Mouse (Mus musculus) gastrocnemius, postnatal 14 days (tissue): ENCODE results near the gene Selenom. TPM values are rescaled to one million over a fixed set of nuclear protein-coding genes. Genes with fewer than 3 reads are reported as not detected.
A peak's percentile ranks its signal among the peaks of the same experiment; 100 is the strongest.

ENCODE experiments used
- DNase-seq: peaks from one replicate; pipeline ENCODE4 v3.0.0; 2021; ENCODE audit warnings: mixed read lengths
- intact Hi-C: fragments of 180-260 bp; cut with DNase I; formaldehyde crosslinking; loops from one replicate; pipeline ENCODE4 v1.15.1; 2025; ENCODE audit warnings: low total_unique reads
- total RNA-seq, 2 experiments: library from RNA; stranded (reverse); gene quantifications; 2 replicates each; pipeline ENCODE4 v1.2.3; 2021

Selenom gene
- total RNA-seq, 2 experiments from 2014 or later = 27.5 to 38.5 TPM

DNA sequence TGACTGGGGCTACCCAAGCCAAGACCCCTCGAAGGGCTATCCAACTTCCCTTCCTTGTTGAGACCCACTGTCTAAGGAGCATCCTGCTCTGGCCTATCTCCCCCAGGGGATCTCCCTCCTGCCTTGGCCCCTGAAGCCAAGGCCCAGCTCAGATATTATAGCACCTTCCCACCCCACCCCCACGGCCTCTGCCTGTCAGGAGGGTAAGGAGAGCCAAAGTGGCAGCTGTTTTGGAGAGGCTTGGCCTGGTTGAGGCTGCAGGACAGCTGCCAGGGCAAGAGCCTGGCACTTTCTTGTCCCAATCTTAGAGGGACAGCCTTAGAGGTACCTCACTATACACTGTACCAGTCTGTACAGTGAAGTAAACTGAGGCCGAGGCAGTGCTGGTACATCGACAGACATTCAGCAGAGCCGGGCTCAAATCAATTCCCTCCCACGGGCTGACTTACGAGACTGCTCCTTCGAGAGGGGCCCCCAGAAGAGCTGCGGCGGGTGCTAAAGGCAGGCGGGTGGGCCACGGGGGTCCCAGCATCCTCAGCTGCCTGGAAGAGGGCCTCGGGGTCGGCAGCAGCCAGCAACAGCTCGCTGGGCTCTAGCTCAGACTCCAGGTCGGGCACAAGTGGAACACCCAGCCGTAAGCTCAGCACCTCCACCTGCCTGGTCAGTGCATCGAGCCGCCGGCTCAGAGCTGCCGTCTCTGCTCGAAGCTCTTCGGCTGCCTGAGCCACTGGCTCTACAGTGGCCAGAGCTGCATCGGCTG, 12.7 kb downstream of the Selenom start:
- intact Hi-C loops = no loop called here
- peak; percentile 80 for DNase-seq

DNA sequence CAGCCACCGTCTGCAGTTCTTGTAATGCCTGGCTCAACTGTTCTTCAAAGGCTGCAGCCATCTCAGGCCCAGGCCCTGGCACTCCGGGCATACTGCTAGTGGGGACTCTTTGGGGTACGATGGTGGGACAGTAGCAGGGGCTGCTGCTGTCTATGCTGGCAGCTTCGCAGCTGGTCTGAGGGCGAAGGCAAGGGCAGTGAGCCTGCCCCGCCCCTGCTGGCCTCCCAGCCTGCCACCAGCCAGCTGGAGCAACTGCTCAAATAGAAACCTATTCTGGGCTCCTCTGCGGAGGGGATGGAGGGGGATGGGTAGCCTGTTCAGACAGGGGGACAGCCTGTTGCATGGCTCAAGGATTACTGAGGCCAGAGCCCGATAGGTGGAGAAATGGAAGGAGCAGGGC, 13.3 kb downstream of the Selenom start:
- intact Hi-C loops = no loop called here
- peak; percentile 78 for DNase-seq

DNA sequence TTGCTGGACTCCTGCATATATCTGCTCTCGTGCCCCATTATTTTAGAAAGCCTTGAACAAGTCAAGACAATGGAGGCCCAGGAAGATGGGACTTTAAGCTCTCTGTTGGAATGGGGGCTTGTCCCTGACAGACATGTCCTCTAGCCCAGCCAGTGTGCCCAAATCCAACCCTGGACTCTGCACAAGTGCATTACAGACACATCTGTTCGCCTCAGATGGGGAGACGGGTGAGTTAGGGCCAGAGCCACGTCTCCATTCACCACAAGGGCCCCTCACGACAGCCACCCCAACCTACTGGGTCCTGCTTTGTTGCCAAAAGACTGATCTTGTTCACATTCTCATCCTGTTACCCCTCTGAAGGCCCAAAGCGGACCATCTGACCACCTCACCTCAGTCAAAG, 13.7 kb downstream of the Selenom start:
- DNase-seq = no peak
- intact Hi-C loops = no loop called here

DNA sequence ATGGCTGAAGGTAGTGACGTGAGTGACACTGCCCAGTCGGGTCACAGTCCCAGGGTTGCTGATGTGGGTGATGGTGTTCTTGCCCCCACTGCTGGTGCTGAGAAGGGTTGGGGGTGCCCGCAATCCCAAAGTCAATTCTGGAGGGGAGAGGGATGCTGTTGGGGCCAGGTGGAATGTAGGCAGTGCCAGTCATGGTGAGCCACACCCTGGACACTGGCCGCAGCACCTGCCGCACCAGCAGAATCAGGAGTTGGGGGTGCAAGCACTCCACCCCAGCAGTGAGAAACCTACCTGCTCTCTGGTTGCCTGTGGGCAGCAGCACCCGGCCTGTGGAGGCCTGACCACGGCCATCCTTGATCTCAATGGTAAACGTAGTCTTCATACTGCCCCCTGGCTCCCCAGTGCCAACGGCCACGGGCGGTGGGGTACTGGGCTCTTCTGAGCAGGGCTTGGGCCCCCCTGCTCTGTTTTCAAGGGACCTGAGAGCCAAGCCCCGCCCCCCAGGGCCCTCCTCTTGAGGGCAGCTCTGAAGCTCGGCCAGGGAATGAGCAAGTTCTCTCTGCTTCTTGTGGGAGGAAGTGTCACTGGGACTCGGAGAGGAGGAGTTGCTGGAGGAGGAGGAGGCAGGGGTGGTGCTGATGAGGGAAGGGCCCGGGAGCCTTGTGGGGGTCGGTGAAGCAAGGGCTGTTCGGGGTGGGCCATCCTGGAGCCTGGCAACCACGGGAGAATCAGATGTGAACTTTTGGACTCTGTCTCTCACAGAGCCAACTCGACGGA, 15.2 kb downstream of the Selenom start:
- intact Hi-C loops = loop anchor here (10.0 kb wide), 1 partner anchor 105 kb away; no protein-coding TSS in a partner anchor
- DNase-seq = no peak

DNA sequence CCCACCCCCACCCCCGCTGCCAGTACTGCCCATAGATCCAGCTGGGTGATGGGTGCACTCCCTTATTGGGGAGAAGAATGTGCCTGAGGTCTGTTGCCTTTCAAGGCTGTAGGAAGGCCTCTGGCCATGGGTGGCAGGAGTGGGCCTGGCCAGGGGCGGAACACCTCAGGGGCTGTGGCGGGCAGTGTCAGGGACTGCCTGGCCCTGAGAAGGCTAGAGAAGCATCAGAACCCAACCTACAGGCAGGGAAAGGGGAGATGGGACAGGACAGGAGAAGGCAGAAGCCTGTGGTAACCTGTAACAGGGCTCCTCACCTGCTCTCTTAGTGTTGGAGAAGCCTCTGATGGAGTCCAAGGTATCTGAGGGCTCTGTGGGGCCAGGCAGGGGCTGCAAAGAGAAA, 16.2 kb downstream of the Selenom start:
- DNase-seq = no peak
- intact Hi-C loops = loop anchor here (10.0 kb wide), 1 partner anchor 104 kb away; no protein-coding TSS in a partner anchor

DNA sequence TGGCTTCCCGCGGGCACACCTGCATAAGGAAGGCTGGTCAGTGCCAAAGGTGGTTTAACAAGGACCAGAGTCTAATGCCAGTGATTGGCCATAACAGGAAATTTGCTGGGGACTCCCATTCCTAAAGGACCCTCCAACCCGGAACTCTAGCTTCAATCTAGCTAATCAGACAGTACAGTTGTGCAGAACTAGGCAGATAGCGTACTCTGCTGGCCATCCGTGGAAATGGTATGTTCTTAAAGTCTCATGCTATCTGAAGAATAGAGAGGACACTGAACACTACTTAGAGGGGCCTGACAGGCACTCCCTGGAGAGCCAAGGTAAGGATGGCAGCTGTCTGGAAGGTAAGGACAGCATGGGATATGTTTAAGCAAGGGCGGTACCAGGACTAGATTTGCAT, 17.1 kb downstream of the Selenom start:
- no peak for DNase-seq
- intact Hi-C loops = loop anchor here (10.0 kb wide), 1 partner anchor 103 kb away; no protein-coding TSS in a partner anchor

DNA sequence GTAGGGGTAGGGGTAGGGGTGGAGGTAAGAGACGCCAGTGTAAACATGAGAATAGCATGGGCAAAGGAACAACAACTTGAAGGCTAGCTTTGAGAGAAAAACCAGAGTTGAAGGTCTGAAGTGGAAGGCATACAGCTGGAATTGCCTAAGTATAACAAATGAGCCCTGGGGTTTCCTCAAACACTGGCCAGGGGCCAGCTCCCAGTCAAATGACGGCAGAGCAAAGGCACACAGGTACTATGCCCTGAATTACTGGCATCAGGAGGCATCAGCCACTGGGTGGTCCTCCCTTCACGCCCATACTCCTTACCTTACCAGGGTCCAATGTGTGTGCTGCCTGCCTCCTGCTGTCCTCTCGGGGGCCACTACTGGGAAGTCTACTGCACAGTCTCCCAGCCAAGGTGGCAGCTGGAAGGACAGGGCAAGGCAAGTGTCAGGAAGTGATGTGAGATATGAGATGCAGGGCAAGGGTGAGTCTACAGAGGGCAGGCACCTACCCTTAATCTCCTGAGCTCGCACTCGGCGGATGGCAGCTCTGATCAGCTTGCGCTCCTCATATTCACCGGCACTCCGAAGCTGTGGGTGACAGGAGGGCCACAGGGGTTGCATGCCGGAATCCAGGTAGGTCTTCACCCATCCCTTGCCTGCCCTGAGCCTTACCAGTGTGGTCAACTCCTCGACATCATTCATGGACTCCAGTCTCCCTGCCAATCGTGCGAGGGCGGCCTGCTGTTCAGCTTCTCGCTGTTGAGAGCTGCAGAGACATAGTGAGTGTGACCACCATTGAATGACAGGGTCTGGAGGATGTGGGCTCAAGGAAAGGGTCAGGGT, 17.8 kb downstream of the Selenom start:
- intact Hi-C loops = loop anchor here (10.0 kb wide), 1 partner anchor 102 kb away; no protein-coding TSS in a partner anchor
- DNase-seq = no peak

DNA sequence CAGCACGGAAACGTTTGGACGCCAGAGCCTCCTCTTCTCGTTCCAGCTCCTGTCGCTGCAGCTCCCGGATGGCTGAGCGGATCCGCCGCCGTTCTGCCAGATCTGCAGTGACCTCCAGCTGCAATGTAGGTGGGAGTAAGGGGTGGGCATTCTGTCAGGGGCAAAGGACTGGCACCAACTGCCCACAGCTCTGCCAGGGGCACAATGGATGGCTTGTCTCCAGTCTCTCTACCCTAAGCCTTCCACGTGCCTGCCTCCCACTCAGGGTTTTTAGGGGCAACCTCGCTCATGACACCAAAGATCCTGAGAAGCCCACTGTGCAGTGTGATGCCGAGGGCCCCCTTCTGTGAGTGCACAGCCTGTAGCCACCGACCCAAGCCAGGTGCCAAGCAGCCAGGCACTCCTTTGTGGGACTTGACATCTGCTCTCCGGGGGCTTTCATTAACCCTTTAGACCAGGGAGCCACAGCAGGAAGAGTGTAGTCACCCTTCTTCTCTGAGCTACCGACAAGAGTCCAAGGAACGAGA, 19.0 kb downstream of the Selenom start:
- DNase-seq = no peak
- intact Hi-C loops = loop anchor here (10.0 kb wide), 1 partner anchor 101 kb away; no protein-coding TSS in a partner anchor

DNA sequence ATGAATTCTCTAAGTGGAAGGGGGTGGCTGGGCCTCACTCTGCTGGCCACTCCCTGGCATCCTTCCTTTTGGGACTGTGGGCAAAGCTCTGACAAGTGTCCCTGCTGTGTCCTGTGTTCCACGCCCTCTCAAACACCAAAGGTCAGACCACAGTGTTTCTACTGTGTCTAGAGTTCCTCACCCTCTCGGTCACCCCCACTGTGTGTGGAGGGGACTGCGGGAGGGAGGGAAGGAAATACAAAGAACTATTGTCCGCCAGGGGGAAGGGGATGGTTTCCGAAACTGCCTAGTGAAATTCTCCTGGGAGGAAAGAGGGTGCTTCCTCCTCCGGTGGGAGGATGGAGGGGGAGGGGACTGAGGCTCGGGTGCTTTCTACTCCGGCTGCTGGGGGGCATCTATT, 20.5 kb downstream of the Selenom start:
- intact Hi-C loops = loop anchor here (5.0 to 10.0 kb wide), 3 partner anchors 62 to 252 kb away; no protein-coding TSS in a partner anchor
- no peak for DNase-seq

DNA sequence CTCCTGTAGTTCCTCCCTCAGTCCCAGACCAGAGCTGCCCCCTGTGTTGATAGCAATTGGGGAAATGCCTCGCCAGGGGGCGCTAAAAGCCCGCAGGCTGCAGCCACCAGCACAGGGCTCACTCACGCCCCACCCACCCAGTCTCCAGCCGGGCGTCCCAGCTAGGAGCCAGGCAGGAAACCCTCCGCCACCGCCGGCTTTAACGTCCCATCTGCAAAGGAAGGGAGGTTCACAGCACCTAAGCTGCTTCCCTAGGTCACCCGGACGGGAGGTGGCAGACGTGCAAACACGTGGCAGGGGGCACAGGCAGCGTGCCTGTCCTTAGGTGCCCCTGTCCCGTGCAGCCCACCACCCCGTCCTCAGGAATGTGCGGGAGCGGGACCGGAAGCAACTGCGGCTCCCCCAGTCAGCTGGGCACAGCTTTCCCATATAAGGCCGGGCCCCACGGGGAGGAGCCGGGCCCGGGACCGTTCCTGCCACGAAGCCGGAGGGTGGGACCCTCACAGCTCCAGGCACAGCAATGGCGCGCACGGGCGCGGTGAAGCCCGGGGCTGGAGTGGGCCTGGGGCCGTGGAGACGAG, 21.0 kb downstream of the Selenom start:
- peak; percentile 98 for DNase-seq

DNA sequence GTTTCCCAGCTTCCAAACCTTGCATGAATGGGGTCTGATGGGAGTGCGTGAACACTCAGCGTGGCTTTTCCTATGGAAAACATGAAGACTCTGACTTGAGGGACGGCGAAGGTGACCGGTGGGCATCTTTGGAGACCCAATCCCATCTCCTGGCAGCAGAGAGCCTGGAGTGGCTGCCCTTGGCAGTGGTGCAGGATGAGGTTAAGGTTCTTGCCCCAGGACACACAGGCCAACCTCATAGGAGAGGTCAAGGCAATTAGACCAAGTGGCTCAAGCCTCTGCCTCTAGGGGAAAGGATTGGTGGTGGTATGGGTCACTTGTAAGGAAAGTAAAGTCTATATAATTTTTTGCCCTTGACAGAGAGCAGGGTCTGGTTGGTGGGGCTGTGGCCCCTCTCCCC, 21.6 kb downstream of the Selenom start:
- intact Hi-C loops = loop anchor here (5.0 to 10.0 kb wide), 3 partner anchors 61 to 251 kb away; no protein-coding TSS in a partner anchor
- DNase-seq = no peak

More for the DNA sequence above, 21.0 kb downstream of the Selenom start:
- intact Hi-C loops = loop anchor here (5.0 to 10.0 kb wide), 3 partner anchors 62 to 252 kb away; no protein-coding TSS in a partner anchor

DNA sequence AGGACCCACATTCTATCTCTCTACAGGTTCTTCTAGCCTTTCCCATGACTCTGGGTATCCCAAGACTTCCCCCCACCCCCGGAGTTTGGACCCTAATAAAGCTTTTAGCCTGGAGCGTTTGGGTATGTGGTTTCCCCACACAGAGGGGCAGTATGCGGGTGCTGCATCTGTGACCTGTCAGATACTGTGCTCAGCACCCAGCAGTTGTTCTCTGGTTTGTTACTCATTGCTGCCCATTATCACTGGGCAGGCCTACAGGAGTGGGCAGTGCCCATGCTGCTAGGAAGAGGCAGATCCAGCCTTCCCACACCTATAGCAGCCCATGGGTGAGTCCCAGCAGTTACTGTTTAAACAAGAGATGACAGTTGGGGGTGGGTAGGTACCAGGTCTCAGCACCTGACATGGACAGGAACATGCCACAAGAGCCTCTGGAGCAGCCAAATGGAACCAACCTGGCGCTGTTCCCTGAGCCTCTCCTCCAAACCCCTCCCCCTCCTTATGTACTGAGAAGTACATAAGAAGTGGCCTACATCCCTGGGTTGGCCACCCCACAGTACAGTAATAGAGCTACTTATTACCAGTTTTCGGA, 22.4 kb downstream of the Selenom start:
- DNase-seq = no peak
- intact Hi-C loops = loop anchor here (5.0 to 10.0 kb wide), 3 partner anchors 60 to 250 kb away; no protein-coding TSS in a partner anchor

DNA sequence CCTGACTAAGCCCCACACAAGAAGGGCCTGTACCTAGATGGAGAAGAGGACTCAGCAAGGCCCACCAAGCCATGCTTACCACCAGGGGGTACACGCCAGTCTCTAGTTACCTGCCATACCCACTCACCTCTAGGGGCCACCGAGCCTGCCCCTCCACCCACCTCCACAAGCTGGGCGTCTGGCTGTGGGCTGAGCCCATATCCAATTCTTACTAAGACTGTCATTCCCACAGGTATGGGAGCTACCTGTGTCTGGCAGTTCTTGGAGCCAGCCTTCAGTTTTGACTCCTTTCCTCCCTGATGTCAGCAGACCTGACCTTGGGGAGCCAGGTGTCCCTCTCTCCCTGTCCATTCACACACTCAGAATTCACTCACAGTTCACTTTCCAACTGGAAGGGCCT, 23.2 kb downstream of the Selenom start:
- DNase-seq = no peak
- intact Hi-C loops = loop anchor here (5.0 to 10.0 kb wide), 3 partner anchors 60 to 250 kb away; no protein-coding TSS in a partner anchor

DNA sequence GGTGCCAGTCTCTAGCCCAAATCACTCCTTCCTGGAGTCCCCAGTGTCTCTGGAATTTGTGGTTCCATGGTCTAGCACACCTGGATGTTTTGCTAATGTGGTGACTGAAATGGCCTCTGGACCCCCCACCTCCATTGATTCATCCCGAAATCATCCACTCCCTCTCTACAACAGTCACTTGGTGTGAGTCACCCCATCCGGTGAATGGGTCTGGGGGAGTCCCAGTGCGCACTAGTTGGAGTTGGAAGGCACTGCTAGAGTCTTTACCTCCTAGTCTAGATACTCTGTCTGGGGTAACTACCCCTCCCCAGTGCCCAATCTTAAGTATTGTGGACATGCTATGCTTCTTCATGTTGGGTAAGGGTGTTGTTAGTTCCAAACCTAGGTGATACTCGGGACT, 23.9 kb downstream of the Selenom start:
- no peak for DNase-seq
- intact Hi-C loops = loop anchor here (5.0 to 10.0 kb wide), 3 partner anchors 59 to 249 kb away; no protein-coding TSS in a partner anchor

DNA sequence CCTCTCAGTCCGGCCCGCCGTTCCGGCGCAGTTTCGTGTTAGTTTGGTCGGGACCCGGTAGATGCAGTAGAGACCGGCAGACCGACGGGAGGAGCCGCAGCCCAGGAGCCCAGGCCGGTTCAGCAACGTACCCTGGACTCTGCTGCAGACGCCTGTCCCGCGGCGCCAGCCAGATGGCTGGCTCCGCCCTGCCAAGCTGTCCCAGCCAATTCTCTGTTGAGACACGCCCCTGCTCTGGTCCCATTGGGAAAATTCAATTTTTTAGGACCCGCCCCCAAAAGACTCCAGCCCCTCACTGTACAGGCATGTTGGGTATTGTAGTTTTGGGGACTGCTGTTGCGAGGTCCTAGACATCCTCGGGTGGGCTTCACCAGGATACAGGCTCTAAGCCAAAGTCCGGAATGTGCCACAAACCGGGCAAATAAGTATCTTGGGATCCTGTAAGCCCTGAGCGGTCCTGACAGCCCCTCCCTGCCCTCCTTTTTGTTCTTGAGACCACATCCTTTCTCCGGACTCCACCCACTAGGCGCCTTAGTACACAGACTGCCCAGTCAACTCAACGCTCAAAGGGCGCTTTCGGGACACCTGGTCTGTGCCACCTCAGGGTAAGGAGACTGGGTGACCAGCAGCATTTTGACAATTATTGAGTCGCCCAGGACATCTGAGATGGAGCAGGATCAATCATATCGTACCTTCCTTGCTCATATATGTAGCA, 24.8 kb downstream of the Selenom start:
- DNase-seq = peak; percentile 93
- intact Hi-C loops = loop anchor here (5.0 to 10.0 kb wide), 3 partner anchors 58 to 248 kb away; no protein-coding TSS in a partner anchor

DNA sequence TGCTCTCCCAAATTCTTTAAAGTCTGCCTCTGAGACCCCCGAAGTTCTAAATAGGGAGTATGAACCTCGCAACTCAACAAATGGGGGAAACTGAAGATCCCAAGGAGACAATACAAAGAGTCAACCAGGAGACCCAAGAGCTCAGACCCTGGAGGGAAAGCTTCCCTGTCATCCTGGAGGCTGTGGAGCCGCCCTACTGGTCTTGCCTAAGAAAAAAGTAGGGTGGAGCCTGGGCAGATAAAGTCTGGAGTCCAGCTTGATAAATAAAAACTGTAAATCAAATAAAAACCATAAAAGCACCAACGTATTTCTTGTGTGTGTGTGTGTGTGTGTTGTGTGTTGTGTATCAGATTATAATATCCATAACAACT, 25.3 kb downstream of the Selenom start:
- no peak for DNase-seq
- intact Hi-C loops = loop anchor here (5.0 to 10.0 kb wide), 3 partner anchors 57 to 247 kb away; no protein-coding TSS in a partner anchor

DNA sequence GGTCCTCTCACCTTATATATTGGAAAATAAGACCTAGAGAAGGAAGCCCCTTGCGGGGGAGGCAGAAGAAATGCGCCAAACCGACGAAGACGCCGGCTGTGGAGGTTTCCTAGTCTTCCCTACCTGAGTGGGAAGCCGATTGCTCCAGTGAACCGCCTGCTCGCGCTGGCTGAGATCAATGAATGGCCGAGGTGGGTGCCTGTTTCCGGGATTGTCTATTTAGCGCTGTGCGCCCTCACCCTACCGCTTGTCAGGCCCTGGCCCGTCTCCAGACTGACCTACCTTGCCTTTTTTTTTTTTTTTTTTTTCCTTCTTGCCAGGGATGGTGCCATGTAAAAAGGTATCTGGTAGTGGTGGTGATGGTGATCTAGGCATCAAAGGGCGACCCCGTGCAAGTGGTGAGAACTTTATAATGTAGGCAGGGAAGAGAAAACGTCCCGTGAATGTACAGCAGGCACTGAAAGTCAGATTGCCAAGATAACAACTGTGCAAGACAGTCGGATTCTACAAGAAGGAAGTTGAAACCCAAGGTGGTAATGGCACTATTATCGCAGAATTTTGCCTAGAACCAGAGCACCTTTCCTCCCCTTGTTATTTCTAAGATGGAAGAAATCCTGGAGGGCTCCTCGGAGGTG, 26.1 kb downstream of the Selenom start, which contains the start of gene Smtn:
Gene Smtn (minus strand): TSS at position 162 of the 635 bp plus-strand sequence.
- intact Hi-C loops = no loop called here
- DNase-seq = no peak
